ENCODE assay signal across 30 mouse cellular contexts in genomic region chr6:18248464-18248863, GRCm38 (mm10).
DNase-seq lines count a peak whose midpoint lies in the region; ATAC-seq and TF ChIP-seq lines count a peak whose summit lies in the region.
"Had no signal": no experiment of that assay in that cellular context is flagged by ENCODE, and none has a peak within 500 bp of the region (broad histone marks: within the 10 kb centered on the region; RNA-seq: fewer than 3 reads in every experiment).

No protein-coding gene starts in this region.

- no peaks in the 10 kb centered on the region for H3K4me1 ChIP-seq in intestine, postnatal 0 days (replicated peaks; ENCODE audit: control insufficient read depth, insufficient read depth, low read length)
- peaks cover 6% of the 10 kb centered on the region; the same call in 1 of the 2 replicates for H3K4me1 ChIP-seq in lung, embryonic 15.5 days
- no peaks in the 10 kb centered on the region for H3K4me1 ChIP-seq in stomach, embryonic 16.5 days (ENCODE audit: control insufficient read depth, insufficient read depth, low read length)
- H3K4me1 ChIP-seq: heart, embryonic 10.5 days; heart, embryonic 15.5 days; limb, embryonic 10.5 days; limb, embryonic 15.5 days; neural tube, embryonic 12.5 days had no signal

- peak; percentile 65 for DNase-seq in lung, postnatal 25 days (ENCODE audit: low spot score)
- no peak for DNase-seq in cerebellum, adult 11-12 months
- DNase-seq in natural killer cell, adult 2 months (ENCODE audit: low spot score in 2 of 2): no peak
- DNase-seq in urinary bladder, postnatal 36 days (ENCODE audit: low spot score in 2 of 2): no peak
- no peak for DNase-seq in layer of hippocampus, postnatal 25 days (ENCODE audit: extremely low spot score in 1 of 2, low spot score in 1 of 2)
- DNase-seq: adrenal gland, postnatal 14 days; cerebellum, adult 18-20 months; cerebellum, postnatal 10 days; gastrocnemius, postnatal 14 days; kidney, adult 11 months; kidney, postnatal 25 days; midbrain, embryonic 14.5 days; right cerebral cortex, postnatal 4 days; thymus, adult 2 months; thymus, postnatal 36 days had no signal

- no peak overlapping the region for H3K27ac ChIP-seq in intestine, postnatal 0 days (ENCODE audit: low read depth, low read length)
- H3K27ac ChIP-seq in lung, embryonic 15.5 days: no peak overlapping the region
- no peak overlapping the region for H3K27ac ChIP-seq in stomach, embryonic 16.5 days (ENCODE audit: low read length)
- H3K27ac ChIP-seq: heart, embryonic 10.5 days; heart, embryonic 15.5 days; kidney, embryonic 15.5 days; layer of hippocampus, adult 2 months; limb, embryonic 10.5 days; limb, embryonic 15.5 days; liver, embryonic 14.5 days; neural tube, embryonic 12.5 days had no signal

- no peaks in the 10 kb centered on the region for H3K9me3 ChIP-seq in intestine, postnatal 0 days (ENCODE audit: control insufficient read depth)
- H3K9me3 ChIP-seq in lung, embryonic 15.5 days: no peaks in the 10 kb centered on the region
- H3K9me3 ChIP-seq in stomach, embryonic 16.5 days (replicated peaks; ENCODE audit: control insufficient read depth, low read length): no peaks in the 10 kb centered on the region
- H3K9me3 ChIP-seq: heart, embryonic 10.5 days; heart, embryonic 15.5 days; kidney, embryonic 15.5 days; limb, embryonic 10.5 days; limb, embryonic 15.5 days; neural tube, embryonic 12.5 days had no signal

- no peak for TF ChIP-seq CTCF in intestine, postnatal 0 days (IDR thresholded peaks at IDR 0.05; ENCODE audit: low read depth)

- no peaks in the 10 kb centered on the region for H3K27me3 ChIP-seq in intestine, postnatal 0 days (replicated peaks; ENCODE audit: control insufficient read depth, insufficient read depth, low read length)
- no peaks in the 10 kb centered on the region for H3K27me3 ChIP-seq in lung, embryonic 15.5 days
- no peaks in the 10 kb centered on the region for H3K27me3 ChIP-seq in stomach, embryonic 16.5 days (ENCODE audit: control insufficient read depth, insufficient read depth, low read length)
- H3K27me3 ChIP-seq: heart, embryonic 15.5 days; kidney, embryonic 15.5 days; limb, embryonic 15.5 days; neural tube, embryonic 12.5 days had no signal

- peak; percentile 98 for ATAC-seq in intestine, postnatal 0 days
- ATAC-seq in lung, embryonic 15.5 days (ENCODE audit: borderline replicate concordance, extremely low read depth, low FRiP score, low TSS enrichment): peak; percentile 87
- ATAC-seq in stomach, embryonic 16.5 days (ENCODE audit: insufficient read depth, low FRiP score): peak; percentile 78; the same call in 1 of the 2 replicates
- ATAC-seq: CD4-positive, CD25-positive, alpha-beta regulatory T cell, adult 4 months; forebrain, embryonic 16.5 days; hindbrain, embryonic 16.5 days had no signal

- no peak overlapping the region for H3K4me2 ChIP-seq in intestine, postnatal 0 days (replicated peaks; ENCODE audit: low read depth)
- no peak overlapping the region for H3K4me2 ChIP-seq in lung, embryonic 15.5 days
- no peak overlapping the region for H3K4me2 ChIP-seq in stomach, embryonic 16.5 days (ENCODE audit: low read depth, low read length)
- H3K4me2 ChIP-seq: heart, embryonic 15.5 days; kidney, embryonic 15.5 days; limb, embryonic 15.5 days; neural tube, embryonic 12.5 days had no signal

- no peak overlapping the region for H3K4me3 ChIP-seq in intestine, postnatal 0 days (ENCODE audit: low read depth, low read length)
- no peak overlapping the region for H3K4me3 ChIP-seq in lung, embryonic 15.5 days
- H3K4me3 ChIP-seq in stomach, embryonic 16.5 days (replicated peaks; ENCODE audit: low read length): no peak overlapping the region
- H3K4me3 ChIP-seq: erythroblast, embryonic 14.5 days; heart, embryonic 10.5 days; heart, embryonic 15.5 days; kidney, embryonic 15.5 days; layer of hippocampus, adult 2 months; limb, embryonic 10.5 days; limb, embryonic 15.5 days; neural tube, embryonic 12.5 days had no signal

- no peaks in the 10 kb centered on the region; the same call in 1 of the 2 replicates for H3K36me3 ChIP-seq in intestine, postnatal 0 days (ENCODE audit: control insufficient read depth, insufficient read depth)
- no peaks in the 10 kb centered on the region for H3K36me3 ChIP-seq in lung, embryonic 15.5 days
- H3K36me3 ChIP-seq in stomach, embryonic 16.5 days (ENCODE audit: control insufficient read depth, insufficient read depth, low read length): no peaks in the 10 kb centered on the region
- H3K36me3 ChIP-seq: heart, embryonic 10.5 days; heart, embryonic 15.5 days; kidney, embryonic 15.5 days; limb, embryonic 10.5 days; limb, embryonic 15.5 days; neural tube, embryonic 12.5 days had no signal

- no peak overlapping the region for H3K9ac ChIP-seq in intestine, postnatal 0 days (ENCODE audit: low read depth, low read length)
- no peak overlapping the region for H3K9ac ChIP-seq in lung, embryonic 15.5 days
- no peak overlapping the region for H3K9ac ChIP-seq in stomach, embryonic 16.5 days (ENCODE audit: low read length)
- H3K9ac ChIP-seq: heart, embryonic 15.5 days; kidney, embryonic 15.5 days; limb, embryonic 15.5 days; liver, embryonic 14.5 days; neural tube, embryonic 12.5 days had no signal

- 24% methylated on average over 4 of the region's 4 CpGs for WGBS in intestine, postnatal 0 days
- 30% methylated on average over 4 of the region's 4 CpGs for WGBS in lung, embryonic 15.5 days
- 30% methylated on average over 4 of the region's 4 CpGs for WGBS in stomach, embryonic 16.5 days
